Mouse (Mus musculus) frontal cortex, postnatal 25 days (tissue): ENCODE data around the gene Olfr1359.
"Not testable (repeated sequence)": the region's sequence is repeated elsewhere in the genome, so short reads cannot be mapped to it uniquely, and the experiment has no call there.

Experiments
- DNase-seq, 2 experiments: peaks; one replicate each; pipeline ENCODE4 v3.0.0; 2022; ENCODE audit warnings: low spot score in 2 of 2

The Olfr1359 gene

DNA sequence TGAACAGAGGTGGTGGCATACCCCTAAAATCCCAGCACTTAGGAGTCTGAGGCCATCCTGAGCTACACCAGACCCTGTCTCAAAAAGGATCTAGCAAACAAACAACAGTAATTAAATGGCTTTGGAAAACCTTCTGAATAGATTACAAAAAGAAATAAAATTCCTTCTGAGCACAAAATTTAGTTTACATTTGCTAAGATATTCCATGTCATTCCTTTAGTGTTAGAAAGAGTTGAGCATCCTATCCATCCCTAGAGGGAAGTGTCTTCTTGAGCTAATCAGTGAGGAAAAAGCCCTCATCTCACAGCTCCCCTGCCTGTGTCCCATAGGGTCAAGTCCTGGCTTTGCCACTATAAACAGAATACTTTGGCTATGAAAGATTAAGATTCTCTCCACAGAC, at the start of gene Olfr1359:
Gene Olfr1359, plus strand, starts transcription at position 301 of the 400 bp plus-strand sequence.
- no peak for DNase-seq

DNA sequence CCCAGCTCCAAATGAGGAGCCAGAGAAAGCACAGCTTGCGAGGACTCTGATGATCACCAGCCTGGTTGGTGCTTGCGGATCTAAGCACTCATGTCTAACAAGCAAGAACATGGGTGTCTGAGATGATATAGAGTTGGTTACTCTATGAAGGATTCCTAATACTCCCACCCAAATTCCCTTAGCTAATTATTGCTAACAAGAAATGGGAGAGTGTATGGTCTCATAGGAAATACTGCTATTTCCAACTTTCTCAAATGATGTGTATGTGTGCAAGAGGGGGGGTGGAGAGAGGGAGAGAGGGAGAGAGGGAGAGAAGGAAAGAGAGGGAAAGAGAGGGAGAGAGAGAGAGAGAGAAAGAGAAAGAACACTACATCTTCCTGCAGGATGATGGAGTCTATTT, 34.6 kb upstream of the Olfr1359 start, which contains the start of gene Olfr1361:
Gene Olfr1361, minus strand, starts transcription at position 101 of the 400 bp plus-strand sequence.
- DNase-seq = no peak

DNA sequence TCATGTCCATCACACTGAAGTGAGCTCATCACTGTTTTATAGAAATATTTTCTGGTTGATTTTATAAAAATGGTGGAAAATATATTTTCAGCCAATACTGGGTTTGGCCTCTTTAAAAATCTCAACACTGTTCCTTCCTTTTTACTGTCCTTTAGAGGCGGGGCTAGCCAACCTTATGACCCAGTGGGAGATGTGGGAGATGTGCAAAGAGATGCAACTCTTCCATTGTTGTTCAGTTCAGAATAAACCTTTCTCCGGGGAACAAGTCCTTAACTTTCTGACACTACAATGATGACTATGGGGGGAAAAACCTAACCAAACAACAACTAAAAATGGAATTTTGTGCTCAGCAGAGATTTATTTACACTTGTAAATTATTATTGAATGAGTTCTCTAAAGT, 20.6 kb upstream of the Olfr1359 start, which contains the start of gene Olfr1360:
Gene Olfr1360, minus strand, starts transcription at position 101 of the 400 bp plus-strand sequence.
- DNase-seq = no peak

DNA sequence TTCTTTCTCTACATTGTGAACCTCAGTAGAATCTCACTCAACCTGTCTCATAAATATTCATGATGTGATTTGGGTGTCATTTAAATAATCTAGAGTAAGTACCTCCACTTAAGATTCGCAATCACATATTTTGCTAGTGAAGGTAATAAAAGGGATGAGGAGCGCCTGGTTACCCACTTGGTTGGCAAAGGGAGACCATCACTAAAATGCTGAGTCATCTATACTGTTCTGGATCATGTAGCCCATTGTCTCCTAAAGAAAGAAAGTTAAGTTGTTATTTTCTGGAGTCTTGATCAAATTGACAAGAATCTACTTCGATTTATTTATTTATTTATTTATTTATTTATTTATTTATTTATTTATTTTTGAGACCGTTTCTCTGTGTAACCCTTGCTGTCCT, 8.8 kb downstream of the Olfr1359 start:
- no peak for DNase-seq

DNA sequence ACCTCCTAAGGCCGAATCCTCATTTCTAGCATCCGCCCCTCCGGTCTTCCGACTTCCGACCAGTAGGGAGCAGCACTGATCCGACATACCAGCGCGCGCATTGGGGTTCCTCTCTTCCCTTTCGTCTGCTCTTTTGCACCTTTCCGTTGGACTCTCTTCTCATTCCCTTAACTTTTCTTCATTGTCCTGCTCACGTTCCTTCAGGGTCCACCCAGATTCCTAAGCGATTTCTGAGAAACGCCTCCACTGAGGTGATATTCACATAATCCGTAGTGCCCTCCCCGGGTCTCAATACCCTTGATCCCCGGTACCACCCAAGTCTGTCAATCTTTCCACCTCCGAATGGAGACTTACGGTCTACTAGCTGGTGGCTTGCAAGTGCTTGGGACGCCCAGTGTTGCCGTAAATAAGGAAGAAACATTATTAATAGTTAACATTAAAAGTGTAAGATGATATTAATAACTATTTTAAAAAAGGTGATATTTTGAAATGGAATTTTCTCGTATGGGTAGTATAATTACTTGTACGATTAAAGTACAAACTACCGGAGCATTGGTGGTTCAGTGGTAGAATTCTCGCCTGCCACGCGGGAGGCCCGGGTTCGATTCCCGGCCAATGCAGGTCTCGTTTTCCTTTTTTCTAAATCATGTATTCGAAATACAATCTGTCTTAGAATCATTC, 12.3 kb downstream of the Olfr1359 start:
- peak; percentile 83 to 86 for DNase-seq

DNA sequence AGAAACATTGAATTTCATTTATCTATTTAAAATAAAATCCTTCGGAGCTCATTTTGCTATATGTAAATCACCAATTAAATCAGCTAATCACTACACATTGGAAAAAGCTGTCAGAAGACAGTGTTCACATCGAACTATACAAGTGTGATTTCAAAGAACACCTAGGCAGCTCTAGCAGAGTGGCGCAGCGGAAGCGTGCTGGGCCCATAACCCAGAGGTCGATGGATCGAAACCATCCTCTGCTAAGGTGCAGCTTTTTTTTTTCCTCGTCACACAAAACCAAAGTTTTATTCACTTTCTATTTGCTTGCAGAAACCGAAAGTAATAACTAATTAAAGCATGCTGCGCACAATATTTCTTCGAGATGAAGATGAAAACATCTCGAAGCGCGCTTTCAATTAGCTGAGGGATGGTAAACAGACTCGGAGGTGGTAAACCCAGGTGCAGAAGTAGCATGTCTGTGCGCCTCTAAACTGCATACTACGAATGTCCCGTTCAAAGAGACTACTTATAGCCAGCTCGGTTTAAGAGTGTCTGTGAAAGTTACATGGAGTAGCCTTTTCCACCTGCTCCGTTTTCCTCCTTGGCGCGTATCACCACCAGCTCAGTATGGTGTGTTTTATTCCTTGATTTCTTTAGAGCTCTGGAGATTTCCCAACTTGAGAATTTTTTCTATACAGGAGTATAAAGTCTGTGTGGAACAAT, 13.1 kb downstream of the Olfr1359 start:
- peak; percentile 76 to 88 for DNase-seq

DNA sequence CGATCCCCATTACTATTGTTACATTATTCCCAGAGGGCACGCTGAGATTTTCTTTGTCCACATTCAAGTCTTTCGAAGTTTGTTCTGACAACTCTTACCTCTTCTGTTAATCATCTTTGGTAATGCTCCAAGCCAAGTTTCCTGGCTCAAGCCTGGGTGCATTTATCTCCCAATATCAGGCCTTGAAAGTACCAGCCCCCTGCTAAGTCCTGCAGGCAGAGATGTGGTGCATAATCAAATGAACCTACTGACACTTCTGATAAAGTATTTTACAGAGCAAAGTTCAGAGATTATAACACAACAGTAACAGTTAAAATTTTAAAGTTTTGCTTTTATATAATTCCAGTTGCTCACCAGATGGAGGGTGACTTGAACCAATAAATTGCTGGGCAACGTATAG, 13.8 kb downstream of the Olfr1359 start:
- DNase-seq = no peak

DNA sequence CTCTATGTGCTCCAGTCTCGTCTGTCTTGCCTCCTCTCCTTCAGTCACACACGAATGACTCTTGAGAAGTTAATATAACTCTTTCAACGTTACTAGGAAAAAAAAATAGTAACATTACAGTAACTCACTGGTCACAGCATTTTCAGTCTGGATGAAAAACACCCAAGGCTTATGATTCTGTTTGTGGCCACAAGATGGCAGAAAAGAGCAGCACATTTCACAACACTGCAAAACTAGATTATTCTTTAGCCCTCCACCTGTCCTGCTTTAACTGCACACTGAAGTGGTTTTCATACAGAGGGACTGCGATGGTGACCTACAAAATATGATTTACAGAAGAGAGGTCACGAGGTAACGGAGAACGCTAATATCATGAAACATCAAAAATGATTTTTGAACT, 16.8 kb downstream of the Olfr1359 start:
- DNase-seq = peak; percentile 45

DNA sequence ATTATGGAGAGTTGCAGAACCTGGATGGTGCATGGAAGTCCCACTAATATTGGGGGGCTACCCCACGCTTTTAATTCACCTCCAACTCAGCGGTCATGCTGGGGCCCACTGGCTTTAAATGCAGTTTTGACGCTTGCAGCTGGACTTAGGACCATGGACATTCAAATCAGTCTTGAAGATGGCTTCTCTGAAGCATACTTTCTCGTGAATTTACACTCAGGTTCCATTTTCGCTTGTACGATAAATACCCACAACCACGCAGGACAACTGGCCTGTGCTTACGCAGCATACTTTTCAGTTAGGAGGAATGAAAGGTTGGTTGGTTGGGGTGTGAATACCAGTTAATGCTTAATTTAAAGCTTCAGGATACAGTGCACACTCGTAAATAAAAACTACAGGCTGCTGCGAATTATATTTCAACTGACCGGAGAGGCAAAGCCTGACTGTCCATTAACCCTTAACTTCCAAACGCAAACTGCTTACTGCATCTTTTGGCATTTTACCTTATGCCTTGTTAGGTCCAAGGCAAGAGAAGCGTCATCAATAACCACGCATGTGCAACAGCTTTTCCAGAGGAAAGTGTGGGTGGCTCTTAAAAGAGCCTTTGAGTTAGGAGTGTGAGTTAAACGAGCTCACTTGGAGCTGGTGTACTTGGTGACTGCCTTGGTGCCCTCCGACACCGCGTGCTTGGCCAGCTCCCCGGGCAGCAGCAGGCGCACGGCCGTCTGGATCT, 17.4 kb downstream of the Olfr1359 start:
- no peak for DNase-seq

DNA sequence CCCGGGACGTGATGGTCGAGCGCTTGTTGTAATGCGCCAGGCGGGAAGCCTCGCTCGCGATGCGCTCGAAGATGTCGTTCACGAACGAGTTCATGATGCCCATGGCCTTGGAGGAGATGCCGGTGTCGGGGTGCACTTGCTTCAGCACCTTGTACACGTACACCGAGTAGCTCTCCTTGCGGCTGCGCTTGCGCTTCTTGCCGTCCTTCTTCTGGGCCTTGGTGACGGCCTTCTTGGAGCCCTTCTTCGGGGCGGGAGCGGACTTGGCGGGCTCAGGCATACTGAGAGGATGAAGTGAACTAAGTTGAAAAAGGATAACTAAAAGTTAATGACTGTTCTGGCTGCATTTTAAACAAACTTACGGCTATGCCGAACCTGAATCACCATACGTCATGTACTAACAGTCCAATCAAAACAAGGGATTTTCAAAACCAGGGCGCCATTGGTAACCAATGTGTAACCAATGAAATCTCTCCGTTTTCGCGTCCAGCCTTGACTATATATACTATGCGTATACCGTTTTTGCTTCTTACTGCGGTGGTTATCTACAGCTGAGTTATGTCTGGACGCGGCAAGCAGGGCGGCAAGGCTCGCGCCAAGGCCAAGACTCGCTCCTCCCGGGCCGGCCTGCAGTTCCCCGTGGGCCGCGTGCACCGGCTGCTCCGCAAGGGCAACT, 18.1 kb downstream of the Olfr1359 start, which contains the start of the genes Hist1h2bl and Hist1h2ai:
Gene Hist1h2bl, minus strand, starts transcription at position 280 of the 676 bp plus-strand sequence.
Gene Hist1h2ai, plus strand, starts transcription at position 559 of the 676 bp plus-strand sequence.
- DNase-seq = peak; percentile 57 to 79

DNA sequence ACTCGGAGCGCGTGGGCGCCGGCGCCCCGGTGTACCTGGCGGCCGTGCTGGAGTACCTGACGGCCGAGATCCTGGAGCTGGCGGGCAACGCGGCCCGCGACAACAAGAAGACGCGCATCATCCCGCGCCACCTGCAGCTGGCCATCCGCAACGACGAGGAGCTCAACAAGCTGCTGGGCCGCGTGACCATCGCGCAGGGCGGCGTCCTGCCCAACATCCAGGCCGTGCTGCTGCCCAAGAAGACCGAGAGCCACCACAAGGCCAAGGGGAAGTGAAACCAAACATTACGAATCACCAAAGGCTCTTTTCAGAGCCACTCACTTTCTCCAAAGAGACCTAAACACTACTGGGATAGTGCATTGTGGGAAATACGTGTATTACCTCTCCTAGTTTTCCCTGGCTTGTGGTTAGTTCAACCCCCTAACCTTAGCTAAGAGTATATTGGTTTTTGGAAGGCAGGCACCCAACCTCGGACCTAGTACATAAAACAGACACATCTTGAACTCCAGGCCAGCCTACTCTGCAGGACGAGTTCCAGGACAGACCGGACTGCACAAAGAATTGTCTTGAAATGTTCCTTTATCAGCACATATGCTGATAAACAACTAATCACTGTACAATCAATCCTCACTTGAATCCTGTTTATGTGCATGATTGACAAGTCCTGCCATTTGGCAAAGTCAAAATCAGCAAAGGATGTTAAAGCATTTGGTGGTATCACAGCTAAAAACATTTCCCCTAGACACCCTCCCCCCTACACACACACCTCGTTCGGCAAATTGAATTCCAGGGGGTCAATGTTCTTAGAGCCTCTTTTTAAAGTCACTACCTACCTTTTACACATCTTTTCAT, 18.9 kb downstream of the Olfr1359 start:
- DNase-seq = peak in 1 of 2 experiments; percentile 8

DNA sequence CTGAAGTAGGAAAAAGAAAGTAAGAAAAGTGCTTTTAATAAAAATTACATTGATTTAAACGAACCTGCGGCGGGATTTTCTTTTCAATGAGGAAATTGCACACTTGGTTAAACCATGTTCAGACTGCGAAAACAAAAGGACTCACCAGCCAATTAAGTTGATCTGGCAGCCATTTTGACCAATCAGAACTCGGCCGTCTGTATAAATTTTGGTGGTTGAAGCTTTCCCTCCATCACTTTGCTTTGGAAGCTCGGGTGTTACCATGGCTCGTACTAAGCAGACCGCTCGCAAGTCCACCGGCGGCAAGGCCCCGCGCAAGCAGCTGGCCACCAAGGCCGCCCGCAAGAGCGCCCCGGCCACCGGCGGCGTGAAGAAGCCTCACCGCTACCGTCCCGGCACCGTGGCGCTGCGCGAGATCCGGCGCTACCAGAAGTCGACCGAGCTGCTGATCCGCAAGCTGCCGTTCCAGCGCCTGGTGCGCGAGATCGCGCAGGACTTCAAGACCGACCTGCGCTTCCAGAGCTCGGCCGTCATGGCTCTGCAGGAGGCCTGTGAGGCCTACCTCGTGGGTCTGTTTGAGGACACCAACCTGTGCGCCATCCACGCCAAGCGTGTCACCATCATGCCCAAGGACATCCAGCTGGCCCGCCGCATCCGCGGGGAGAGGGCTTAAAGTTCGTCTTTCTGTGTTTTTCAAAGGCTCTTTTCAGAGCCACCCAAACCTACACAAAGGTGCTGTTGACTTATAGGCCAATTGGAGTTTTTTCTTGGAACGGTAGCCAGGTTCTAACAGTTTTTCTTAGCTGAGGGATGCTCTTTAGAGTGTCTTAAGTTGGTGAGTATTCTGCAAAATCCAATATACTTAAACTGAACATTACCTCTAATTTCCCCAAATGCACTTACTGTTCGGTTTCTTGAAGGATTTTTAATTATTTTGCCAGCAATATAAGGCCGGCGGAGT, 19.8 kb downstream of the Olfr1359 start, which contains the start of gene Hist1h3h:
Gene Hist1h3h, plus strand, starts transcription at position 263 of the 961 bp plus-strand sequence.
- DNase-seq = peak; percentile 80 to 87

DNA sequence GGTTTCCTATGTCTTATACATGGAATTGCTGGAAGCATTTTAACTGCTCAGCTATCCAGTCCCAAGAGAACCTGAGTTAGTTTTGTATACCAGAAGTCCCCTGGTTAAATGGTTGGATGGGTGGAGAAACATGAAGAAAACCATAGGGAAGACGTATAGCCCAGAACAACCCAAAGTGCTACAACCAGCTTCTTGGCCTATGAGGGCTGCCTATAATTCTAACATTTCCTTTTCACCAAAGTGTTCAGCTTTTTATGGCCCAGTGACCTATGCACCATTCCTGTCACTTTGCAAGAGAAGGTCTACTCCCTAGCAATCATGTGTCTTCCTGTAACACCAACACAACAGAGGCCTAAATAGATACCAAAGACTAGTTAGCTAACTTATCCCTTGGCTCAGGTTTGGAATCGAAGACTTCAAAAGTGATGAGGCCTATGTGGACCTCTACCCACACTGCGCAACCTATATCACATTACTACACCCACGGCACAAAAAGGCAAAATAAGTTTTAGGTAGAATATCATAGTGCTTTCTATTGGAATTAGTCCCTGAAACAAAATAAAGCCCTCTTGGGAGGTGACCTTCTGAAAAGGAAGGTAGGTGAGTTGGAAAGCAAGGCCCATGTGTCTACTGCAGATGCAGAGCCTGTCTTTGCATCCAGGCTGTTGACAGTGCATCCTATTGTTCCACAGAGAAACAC, 20.6 kb downstream of the Olfr1359 start:
- no peak for DNase-seq

DNA sequence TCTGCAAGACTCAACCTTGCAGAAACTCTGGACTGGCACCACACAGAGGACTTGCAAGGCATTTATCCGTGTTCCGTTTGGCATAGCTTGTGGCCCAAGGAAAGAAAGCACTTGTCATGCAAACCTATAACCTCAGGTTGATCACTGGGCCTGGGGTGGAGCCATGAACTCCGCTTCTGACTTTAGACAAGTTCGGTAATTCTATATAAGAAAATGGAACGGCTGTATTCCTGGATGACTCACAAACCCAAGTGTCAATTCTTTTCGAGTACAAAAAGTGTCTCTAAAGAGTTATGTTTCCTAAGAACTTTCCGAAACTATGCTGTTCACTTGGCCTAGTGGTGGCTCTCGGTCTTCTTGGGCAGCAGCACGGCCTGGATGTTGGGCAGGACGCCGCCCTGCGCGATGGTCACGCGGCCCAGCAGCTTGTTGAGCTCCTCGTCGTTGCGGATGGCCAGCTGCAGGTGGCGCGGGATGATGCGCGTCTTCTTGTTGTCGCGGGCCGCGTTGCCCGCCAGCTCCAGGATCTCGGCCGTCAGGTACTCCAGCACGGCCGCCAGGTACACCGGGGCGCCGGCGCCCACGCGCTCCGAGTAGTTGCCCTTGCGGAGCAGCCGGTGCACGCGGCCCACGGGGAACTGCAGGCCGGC, 23.3 kb downstream of the Olfr1359 start:
- not testable (repeated sequence) for DNase-seq

DNA sequence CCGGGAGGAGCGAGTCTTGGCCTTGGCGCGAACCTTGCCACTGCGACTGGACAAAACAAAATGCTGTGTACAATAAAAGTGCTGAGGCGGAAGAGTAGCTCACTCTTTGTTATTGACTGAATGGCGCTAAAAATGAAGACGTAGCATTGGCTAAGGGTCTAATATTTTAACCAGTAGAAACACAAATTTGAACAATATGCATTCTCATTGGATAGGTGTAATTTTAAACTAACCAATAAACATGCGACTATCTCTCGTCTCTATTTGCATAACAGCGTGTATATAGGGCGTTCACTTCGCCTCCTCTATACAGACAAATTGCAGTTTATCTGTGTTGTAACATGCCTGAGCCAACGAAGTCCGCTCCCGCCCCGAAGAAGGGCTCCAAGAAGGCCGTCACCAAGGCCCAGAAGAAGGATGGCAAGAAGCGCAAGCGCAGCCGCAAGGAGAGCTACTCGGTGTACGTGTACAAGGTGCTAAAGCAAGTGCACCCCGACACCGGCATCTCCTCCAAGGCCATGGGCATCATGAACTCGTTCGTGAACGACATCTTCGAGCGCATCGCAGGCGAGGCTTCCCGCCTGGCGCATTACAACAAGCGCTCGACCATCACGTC, 24.0 kb downstream of the Olfr1359 start, which contains the start of gene Hist1h2bm:
Gene Hist1h2bm, plus strand, starts transcription at position 288 of the 616 bp plus-strand sequence.
- DNase-seq = peak; percentile 37 to 58

DNA sequence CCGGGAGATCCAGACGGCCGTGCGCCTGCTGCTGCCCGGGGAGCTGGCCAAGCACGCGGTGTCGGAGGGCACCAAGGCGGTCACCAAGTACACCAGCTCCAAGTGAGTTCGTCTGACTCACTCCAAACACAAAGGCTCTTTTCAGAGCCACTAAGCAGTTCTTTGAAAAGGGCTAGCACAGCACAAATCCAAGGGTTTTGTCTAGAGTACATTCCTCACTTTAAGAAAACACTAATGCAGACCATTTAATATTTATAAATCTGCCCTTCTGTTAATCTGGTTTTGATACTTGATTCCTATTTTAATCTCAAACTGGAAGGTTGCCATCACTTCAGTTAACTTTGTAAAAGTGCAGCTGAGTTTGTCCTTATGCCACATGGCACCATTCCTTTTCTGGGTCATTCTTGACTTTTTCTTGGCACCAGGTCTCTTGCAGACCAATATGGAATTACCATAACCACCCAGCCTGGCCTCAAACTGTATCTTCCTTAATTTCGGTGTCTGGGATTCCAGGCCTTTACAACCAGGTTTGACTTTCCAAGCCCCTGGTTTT, 24.5 kb downstream of the Olfr1359 start:
- no peak for DNase-seq
